Mouse (Mus musculus): Measurements from ENCODE around the gene Nkd1. TPM values are rescaled to one million over a fixed set of nuclear protein-coding genes. Genes with fewer than 3 reads are reported as not detected.
A peak's percentile ranks its signal among the peaks of the same experiment; 100 is the strongest.

The Nkd1 gene
- total RNA-seq, 2 experiments from 2014 or later, result 8.8 to 10.1 TPM

GRCm38 (mm10) chr8:88545441-88545840 lies 24.3 kb downstream of the Nkd1 start:
- Histone ChIP-seq H3K27ac (no peak overlapping the region), H3K4me3 (no peak overlapping the region)
- no peak for TF ChIP-seq CTCF (conservative IDR thresholded peaks at IDR 0.05)
- DNase-seq (ENCODE audit: low spot score in 2 of 2), result no peak

- DNase-seq (ENCODE audit: low spot score in 2 of 2), result no peak
- no peak overlapping the region for H3K4me3 ChIP-seq
- H3K27ac ChIP-seq, result no peak overlapping the region
- TF ChIP-seq CTCF (conservative IDR thresholded peaks at IDR 0.05), result no peak
Measured at GRCm38 (mm10) chr8:88546032-88546732, 25.0 kb downstream of the Nkd1 start.

GRCm38 (mm10) chr8:88555669-88556068 lies 34.5 kb downstream of the Nkd1 start:
- no peak overlapping the region for H3K4me3 ChIP-seq
- DNase-seq (ENCODE audit: low spot score in 2 of 2), result no peak
- H3K27ac ChIP-seq, result no peak overlapping the region
- no peak for TF ChIP-seq CTCF (conservative IDR thresholded peaks at IDR 0.05)

GRCm38 (mm10) chr8:88559985-88560473 lies 38.9 kb downstream of the Nkd1 start:
- no peak for TF ChIP-seq CTCF (conservative IDR thresholded peaks at IDR 0.05)

GRCm38 (mm10) chr8:88561402-88561801 lies 40.2 kb downstream of the Nkd1 start:
- no peak for DNase-seq (ENCODE audit: low spot score in 2 of 2)
- no peak for TF ChIP-seq CTCF (conservative IDR thresholded peaks at IDR 0.05)
- Histone ChIP-seq H3K27ac (no peak overlapping the region), H3K4me3 (no peak overlapping the region)

More at GRCm38 (mm10) chr8:88559985-88560473, 38.9 kb downstream of the Nkd1 start:
- Histone ChIP-seq H3K27ac (no peak overlapping the region), H3K4me3 (no peak overlapping the region)
- DNase-seq (ENCODE audit: low spot score in 2 of 2), result no peak

GRCm38 (mm10) chr8:88564256-88564903 lies 43.2 kb downstream of the Nkd1 start:
- no peak overlapping the region for H3K27ac ChIP-seq
- TF ChIP-seq CTCF (conservative IDR thresholded peaks at IDR 0.05), result no peak
- no peak overlapping the region for H3K4me3 ChIP-seq
- no peak for DNase-seq (ENCODE audit: low spot score in 2 of 2)

GRCm38 (mm10) chr8:88566119-88566518 lies 45.0 kb downstream of the Nkd1 start:
- no peak for TF ChIP-seq CTCF (conservative IDR thresholded peaks at IDR 0.05)
- no peak overlapping the region for H3K27ac ChIP-seq
- H3K4me3 ChIP-seq, result no peak overlapping the region
- DNase-seq (ENCODE audit: low spot score in 2 of 2), result no peak

GRCm38 (mm10) chr8:88567314-88568121 lies 46.4 kb downstream of the Nkd1 start:
- DNase-seq (ENCODE audit: low spot score in 2 of 2), result peak; percentile 29 to 39
- Histone ChIP-seq H3K27ac (no peak overlapping the region), H3K4me3 (no peak overlapping the region)
- peak; percentile 72 for TF ChIP-seq CTCF (conservative IDR thresholded peaks at IDR 0.05)

- Histone ChIP-seq H3K27ac (no peak overlapping the region), H3K4me3 (no peak overlapping the region)
- TF ChIP-seq CTCF (conservative IDR thresholded peaks at IDR 0.05), result no peak
- no peak for DNase-seq (ENCODE audit: low spot score in 2 of 2)
Measured at GRCm38 (mm10) chr8:88568211-88568610, 47.1 kb downstream of the Nkd1 start.

- H3K27ac ChIP-seq, result no peak overlapping the region
- TF ChIP-seq CTCF (conservative IDR thresholded peaks at IDR 0.05), result no peak
- DNase-seq (ENCODE audit: low spot score in 2 of 2), result no peak
- H3K4me3 ChIP-seq, result no peak overlapping the region
Measured at GRCm38 (mm10) chr8:88569366-88569765, 48.2 kb downstream of the Nkd1 start.

- Histone ChIP-seq H3K4me3 (no peak overlapping the region), H3K27ac (no peak overlapping the region)
- DNase-seq (ENCODE audit: low spot score in 2 of 2), result no peak
- no peak for TF ChIP-seq CTCF (conservative IDR thresholded peaks at IDR 0.05)
Measured at GRCm38 (mm10) chr8:88570293-88570998, 49.3 kb downstream of the Nkd1 start.

GRCm38 (mm10) chr8:88571434-88572184 lies 50.5 kb downstream of the Nkd1 start:
- H3K27ac ChIP-seq, result no peak overlapping the region
- no peak for DNase-seq (ENCODE audit: low spot score in 2 of 2)
- H3K4me3 ChIP-seq, result no peak overlapping the region
- TF ChIP-seq CTCF (conservative IDR thresholded peaks at IDR 0.05), result no peak
